Mouse (Mus musculus) frontal cortex, postnatal 10 days (tissue): ENCODE measurements around the gene 1700049E17Rik1.
"Not testable (repeated sequence)": the region's sequence is repeated elsewhere in the genome, so short reads cannot be mapped to it uniquely, and the experiment has no call there.

ENCODE experiments used
- DNase-seq, 2 experiments: peaks; one replicate each; pipeline ENCODE4 v3.0.0; 2022; ENCODE audit warnings: low spot score in 2 of 2, mixed read lengths in 1 of 2

The 1700049E17Rik1 gene

DNA sequence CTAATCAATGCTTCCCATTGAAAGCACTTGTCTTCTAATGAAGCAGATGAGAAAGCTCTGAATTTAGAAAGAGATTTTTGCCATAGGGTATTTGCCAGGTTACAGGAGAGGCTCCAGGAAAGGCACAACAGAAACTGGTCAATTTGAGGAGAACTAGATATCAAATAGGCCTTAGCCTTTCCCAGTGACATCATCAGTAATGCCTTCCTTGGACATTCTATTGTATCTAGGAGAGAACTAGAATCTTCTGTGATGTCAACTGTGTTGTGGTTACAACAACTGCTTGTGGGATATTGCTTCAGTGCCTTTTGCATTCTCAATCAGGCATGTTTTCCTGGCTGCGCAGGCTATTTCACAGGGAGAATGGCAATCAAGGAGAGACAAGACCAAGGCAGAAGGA, at the start of gene 1700049E17Rik1:
1700049E17Rik1 (plus strand) TSS at position 301 of the 400 bp plus-strand sequence.
- not testable (repeated sequence) for DNase-seq

DNA sequence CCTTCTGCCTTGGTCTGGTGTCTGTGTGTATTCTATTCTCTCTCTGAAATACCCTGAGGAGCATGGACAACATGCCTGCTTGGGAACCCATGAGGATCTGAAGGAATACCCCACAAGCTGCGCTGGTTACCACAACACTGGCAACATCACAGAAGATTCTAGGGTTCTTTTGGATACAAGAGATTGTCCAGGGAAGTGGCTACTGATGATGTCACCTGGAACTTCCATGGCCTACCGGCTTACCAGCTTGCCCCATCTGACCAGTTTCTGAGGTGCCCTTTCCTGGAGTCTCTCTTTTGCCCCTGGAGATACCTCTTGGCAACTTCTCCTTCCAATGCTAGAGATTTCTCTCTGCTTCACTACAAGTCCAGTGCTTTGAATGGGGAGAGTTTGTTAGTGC, 17.6 kb upstream of the 1700049E17Rik1 start, which contains the start of gene Gm7980:
Gm7980 (minus strand) TSS at position 101 of the 400 bp plus-strand sequence.
- DNase-seq = not testable (repeated sequence)

DNA sequence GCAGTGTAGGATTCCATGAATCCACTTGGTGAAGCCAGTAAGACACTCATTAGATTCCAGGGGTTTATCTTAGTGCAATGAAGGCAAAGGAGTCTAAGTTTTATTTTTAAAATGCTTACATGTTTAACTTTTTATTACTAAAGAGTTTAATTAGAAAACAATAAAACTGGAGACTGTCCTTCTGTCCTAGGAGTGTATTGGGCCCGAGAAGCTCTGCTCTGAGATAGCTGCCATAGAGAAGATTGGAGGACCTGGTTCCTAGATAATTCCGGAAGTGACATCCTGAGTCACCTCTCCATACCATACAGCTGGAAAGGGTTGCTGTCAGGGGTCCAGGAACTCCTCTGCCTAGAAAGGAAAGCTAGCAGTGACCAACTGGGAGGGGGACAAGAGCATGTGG, 18.9 kb downstream of the 1700049E17Rik1 start, which contains the start of gene 1700024B05Rik:
1700024B05Rik (plus strand) TSS at position 301 of the 400 bp plus-strand sequence.
- DNase-seq = not testable (repeated sequence)

DNA sequence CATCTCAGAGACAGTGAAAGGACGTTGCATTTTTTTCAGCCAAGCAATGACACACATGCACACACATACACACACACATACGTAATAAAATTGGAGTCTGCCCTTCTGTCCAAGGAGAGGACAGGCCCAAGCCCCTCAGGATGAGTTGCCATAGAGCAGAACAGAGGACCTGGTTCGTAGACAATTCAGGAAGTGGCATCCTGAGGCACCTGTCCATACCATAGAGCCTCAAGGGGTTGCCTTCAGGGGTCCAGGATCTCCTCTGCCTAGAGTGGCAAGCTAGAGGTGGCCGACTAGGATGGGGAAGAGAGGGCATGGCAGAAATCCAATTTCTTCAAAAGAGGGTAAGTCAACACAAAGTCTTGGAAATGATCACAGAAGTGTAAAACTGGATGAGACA, 39.3 kb downstream of the 1700049E17Rik1 start:
- DNase-seq = not testable (repeated sequence)

DNA sequence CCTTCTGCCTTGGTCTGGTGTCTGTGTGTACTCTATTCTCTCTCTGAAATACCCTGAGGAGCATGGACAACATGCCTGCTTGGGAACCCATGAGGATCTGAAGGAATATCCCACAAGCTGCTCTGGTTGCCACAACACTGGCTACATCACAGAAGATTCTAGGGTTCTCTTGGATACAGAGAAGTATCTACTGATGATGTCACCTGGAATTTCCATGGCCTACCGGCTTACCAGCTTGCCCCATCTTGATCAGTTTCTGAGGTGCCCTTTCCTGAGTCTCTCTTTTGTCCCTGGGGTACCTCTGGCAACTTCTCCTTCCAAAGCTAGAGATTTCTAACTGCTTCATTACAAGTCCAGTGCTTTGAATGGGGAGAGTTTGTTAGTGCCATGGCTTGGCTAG, 43.1 kb downstream of the 1700049E17Rik1 start, which contains the start of gene Gm6401:
Gm6401 (minus strand) TSS at position 101 of the 400 bp plus-strand sequence.
- not testable (repeated sequence) for DNase-seq

DNA sequence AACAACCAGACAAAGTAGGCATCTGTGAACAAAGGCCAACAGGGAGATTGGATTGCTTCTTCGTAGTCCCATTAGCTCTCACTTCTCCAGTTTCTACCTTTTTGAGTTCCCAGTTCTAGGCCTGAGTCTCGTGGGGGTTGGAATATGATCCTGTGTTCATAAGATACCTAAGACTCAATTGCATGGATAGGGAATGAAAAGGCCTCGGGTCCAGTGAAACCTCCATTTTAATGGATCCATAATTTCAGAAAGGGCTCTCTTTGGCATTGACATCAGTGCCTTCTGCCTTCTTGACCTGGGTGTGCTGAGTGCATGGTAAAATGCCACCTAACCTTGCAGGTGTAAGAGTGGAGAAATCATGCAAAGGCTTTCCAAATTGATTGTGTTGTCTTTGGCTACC, 43.8 kb downstream of the 1700049E17Rik1 start:
- not testable (repeated sequence) for DNase-seq
